Mouse (Mus musculus): Measurements from ENCODE around the gene Dynll2.

Gene Dynll2

DNA sequence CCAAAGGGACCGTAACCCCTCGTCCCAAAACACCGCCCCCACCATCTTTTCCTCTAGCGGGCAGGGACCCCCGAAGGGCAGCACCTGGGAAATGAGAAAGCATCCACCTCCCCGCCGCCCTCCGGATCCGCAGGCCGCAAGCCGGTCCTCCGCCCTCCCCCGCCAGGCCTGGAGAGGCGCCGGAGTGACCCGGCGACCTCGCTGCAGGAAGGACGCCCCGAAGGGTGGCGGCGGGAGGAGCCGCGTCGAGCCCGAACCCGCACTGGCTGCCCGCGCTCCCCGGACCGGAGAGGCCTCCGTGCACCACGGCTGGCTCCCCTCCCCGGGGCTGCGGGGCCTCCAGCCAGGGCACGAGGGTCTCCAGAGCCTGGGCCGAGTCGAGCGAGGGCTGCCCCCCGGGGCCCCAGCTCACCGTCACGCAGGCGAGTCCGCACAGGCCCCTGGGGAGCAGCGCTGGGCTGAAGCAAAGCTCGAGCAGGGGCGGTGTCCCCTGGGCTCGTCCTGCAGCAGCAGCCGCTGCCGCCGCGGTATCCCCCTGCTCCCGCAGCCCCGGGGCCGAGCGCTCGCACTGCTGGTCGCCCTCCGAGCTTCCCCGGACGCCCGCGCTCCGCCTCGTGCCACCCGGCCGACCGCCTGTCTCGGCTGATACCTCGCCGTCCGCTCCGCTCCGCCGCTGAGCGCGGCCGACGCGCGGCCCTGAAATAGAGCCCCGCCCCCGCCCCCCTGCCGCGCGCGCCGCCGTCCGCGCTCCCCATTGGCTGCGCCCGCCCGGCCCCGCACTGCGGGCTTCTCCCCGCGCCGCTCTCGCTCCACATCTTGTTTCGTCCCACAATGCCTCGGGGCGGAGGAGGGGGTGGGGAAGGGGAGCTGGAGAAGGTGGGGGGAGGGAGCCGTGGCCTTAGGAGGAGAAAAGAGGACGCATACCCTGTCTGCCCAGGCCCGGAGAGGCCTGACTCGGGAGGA, at the start of gene Dynll2:
Gene Dynll2 (minus strand): TSS at position 703 of the 963 bp plus-strand sequence.
- peak; percentile 95 for DNase-seq (ENCODE audit: low read depth, low spot score)

DNA sequence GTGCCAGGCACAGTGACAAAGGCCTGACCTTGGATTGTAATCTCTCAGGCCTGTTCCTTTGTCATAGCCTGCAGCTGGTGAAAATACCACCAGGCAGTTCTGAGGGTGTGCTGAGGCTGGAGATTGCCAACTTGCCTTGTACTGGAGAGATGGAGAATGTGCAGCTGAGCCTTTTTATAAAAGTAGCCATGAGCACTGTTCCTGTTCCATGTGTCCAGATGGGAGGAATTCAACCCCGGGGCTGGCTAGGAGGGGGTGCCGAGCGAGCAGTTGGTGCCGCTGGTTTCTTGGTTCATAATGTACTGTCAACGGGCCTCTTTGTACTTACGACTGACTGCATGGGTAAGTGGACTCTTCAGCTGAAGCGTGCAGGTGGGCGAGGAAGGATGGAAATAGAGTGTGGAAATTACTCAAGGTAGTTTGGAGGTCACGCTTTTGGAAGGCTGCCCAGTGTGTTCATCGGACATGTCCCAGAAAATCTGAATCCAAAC, 49.5 kb upstream of the Dynll2 start:
- no peak for DNase-seq (ENCODE audit: low read depth, low spot score)

DNA sequence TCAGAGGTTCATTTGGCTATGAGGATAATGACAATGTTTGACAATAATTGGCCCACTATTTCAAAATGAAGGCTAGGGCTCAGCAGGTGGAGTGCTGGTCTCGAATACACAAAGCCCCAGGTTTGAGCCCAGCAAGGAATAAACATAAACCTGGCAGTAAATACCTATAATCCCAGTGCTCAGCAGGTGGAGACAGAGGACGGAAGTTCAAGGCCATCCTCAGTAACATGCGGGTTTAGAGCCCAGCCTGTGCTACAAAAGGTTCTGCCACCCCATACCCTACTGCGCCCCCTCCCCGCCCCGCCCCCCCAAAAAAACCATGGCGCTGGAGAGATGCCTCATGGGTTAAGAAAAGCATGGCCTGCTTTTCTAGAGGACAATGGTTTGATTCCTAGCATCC, 48.6 kb upstream of the Dynll2 start:
- DNase-seq (ENCODE audit: low read depth, low spot score), result no peak

DNA sequence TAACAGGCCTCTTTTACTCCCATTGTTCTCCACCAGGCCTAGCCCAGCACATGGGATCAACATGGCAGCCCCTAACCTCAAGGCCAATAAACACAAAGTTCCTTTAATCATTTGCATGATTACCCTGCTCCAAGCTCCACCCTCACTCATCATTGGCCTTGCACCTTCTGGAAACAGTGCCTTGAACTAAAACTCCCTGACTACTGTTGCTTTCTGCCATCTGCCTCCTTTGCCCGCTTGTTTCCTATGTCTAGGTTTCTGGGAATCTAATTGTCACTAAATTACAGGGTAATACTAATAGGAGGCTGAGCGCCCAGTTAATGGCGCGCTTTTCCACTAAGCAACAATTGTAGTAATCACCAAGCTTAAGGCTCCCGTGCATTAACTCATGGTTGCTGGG, 44.4 kb upstream of the Dynll2 start:
- no peak for DNase-seq (ENCODE audit: low read depth, low spot score)

DNA sequence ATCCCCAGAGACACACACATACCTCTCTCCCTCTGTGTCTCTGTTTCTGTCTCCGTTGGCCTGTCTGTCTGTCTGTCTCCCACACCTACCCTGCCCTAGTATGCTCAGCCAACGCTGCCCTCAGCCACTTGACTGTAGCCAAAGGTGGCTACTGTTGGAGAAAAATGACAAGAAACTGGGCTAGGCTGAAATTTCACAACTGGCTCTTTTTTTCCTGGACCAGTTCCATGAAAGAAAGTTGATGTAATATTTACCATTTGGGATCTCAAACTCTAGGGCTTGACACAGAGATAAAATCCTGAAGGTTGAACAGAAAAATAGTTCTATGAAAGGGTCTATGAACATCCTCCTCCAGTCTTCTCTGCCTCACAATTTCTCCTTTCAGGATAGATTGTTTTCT, 43.5 kb upstream of the Dynll2 start:
- no peak for DNase-seq (ENCODE audit: low read depth, low spot score)

DNA sequence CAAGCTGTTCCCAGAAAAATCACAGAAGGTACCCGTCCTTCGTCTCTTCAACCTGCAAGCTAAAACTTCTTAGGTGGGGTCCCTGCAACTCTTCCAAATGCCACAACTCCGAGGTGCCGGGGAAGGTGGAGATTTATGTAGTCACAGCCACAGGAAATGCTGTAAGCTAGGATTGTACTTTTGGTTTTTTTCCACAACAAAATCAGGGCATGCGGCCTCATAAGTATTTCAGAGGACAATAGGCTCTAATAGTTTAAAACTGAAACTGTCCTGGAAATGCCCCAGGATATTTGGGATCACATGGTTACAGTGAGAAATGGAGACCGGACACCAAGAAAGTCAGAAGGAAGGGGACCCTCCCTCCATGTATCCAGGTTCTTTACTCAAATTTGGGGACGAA, 42.9 kb upstream of the Dynll2 start:
- DNase-seq (ENCODE audit: low read depth, low spot score), result no peak

DNA sequence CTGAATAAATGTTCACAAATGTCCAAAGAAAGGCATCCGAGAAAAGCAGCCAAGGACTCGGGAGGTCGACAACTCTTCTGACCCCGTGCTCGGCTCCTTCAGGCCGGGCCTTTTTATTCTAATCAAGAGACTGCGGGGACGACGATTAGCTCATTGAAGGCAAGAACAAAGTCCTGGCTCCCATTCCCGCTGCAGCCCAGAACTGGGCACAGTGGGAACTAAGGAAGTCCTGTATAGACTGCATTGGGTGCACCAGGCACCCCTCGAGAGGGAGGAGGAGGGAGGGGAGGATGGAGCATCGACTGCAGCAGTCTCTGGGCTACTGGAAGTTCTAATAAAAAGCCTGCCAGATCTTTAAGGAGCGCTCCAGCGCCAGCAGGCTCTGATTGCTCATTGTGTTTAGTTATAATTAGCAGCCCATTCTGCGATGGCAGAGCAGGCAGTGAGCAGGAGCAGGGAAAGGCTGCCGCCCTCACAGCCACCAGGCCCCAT, 40.9 kb upstream of the Dynll2 start:
- DNase-seq (ENCODE audit: low read depth, low spot score), result no peak

DNA sequence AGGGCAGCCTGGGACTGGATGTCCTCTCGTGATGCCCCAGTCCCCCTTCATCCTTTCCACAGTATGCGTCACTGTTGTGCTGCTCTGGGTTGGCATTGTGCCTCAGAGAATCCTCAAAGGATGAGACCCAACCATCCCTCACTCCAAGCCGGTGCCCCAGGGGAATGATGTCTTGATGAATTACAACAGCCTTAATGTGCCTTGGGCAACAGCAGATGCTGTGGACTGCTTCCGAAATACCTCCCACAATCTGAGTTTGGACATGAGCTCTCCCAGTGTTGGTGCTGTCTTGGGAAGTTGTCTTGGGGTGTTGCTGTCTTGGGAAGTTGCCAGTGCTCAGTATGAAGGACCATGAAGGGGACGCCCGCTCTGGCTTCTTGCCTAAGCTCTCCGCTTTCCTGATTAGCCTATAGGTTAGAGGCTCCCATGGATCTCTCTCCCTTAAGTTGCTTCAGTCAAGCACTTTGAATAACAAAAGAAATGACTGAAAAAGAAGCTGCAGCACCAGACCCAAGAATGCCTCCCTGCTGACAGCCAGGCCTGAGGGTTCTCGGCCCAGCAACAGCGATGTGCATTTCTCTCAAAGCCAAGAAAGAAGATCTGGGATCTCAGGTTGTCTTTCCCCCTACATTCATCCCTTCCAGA, 40.2 kb upstream of the Dynll2 start:
- no peak for DNase-seq (ENCODE audit: low read depth, low spot score)

DNA sequence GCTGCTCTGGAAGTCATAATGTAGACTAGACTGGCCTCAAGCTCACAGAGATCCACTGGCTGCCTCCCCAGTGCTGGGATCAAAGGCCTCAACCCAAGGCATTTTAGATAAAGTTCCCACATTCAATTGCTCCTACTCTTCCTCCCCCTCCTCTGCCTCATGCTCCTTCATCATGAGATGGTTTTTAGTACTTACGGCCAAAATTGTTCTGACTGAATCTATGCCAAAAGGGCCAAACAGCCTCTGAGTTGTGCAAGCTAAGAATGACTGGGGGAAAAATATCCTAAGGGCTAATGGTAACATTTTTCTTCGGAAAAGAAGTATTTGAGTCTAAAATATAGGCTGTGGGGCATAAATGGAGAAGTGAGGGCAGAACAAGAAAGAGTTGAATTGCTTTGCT, 36.6 kb upstream of the Dynll2 start:
- DNase-seq (ENCODE audit: low read depth, low spot score), result no peak

DNA sequence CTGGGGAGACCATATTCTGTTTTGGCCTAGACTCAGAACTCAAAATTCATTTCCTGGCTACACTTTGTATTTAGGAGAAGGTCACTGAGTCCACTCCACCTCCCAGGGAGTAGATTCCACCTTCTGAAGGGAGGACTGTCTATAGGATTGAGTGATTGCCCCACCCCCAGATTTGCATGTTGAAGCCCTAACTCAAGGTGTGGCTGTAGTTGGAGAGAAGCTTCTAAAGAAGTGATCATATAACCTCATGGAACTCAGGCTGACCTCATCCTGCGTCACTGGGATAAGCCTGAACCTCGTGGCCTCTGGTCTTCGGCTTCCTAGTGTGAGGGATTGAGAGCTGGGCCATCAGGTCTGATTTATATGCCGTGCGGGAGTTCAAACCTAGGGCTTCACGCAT, 28.5 kb upstream of the Dynll2 start:
- no peak for DNase-seq (ENCODE audit: low read depth, low spot score)

DNA sequence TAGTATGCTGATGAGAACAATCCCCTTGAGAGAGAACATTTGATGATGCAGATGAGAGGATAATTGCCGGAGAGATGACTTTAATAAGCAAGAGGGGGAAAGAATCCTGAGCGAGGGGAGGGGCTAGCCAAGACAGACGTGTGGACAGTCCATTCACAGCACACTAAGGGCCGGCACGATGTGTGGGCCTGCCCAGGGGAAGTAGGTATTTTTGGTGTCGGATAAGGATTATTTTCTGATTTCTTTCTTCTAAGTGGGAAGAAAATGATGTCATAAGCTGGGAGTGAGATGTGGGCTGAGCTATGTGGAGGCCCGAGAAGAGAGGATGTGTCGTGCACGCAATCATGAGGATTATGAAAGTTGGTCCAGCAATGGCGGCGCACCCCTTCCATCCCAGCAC, 27.8 kb upstream of the Dynll2 start:
- DNase-seq (ENCODE audit: low read depth, low spot score), result no peak

DNA sequence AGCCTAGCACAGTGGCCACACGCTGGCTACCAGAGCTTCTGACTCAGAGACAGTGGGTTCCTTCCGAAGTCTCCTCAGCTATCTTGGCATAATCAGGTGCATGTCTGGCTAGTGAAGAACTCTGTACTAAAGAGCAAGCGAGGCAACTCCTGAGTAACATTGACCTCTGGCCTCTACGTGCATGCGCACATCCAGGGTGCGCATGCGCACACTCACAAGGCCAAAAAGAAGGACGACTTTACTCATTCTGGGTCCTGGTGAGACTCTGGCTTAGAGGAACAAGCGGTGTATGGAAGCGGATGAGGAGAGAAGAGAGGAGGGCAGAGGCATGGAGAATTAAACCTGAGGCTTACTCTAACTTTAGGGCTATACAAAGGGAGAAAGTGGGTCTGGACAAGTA, 26.3 kb upstream of the Dynll2 start:
- no peak for DNase-seq (ENCODE audit: low read depth, low spot score)

DNA sequence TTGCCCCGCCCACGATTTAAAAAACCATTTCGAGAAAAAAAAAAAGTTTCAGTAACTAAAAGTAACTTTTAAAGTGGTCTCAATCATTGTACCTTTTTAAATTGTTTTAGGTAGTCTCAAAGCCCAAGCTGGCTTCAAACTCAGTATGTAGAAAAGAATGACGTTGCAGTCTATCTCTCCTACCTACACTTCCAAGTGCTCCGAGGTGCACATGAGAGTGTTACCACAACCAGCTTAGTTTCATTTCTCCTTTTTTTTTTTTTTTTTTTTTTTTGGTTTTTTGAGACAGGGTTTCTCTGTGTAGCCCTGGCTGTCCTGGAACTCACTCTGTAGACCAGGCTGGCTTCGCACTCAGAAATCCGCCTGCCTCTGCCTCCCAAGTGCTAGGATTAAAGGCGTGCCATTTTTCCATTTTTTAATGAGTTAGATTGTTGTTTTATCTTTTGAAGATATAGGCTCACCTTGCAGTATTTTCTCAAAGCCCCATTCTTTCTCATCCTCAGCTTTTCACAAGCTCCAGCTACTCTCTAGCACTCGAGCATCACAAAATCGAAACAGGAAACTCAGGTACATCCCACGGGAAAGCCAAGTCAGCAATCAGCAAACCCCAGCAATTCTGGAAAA, 25.4 kb upstream of the Dynll2 start:
- no peak for DNase-seq (ENCODE audit: low read depth, low spot score)

DNA sequence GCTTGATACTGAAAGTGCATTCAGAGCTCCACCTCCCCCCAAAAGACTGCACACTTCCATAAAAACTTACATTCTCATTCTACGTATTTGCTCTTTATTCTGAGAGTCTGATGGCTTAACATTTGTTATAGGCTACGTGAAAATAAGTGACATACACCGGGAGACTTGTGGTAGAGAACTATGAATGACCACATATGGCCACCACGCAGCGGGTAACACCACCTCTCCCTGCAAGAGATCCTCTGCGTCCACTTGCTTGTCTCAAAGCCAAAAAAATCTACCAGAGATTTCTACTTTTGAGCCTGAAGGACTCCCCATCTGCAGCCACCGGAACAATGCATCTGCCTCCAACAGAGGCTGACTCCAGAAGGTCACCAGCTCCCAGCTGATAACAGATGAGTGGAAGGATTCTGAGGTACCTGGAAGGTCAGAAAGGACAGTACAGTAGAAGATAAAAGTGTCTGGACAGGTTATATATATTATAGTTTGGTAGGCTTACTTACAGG, 24.6 kb upstream of the Dynll2 start:
- DNase-seq (ENCODE audit: low read depth, low spot score), result no peak

DNA sequence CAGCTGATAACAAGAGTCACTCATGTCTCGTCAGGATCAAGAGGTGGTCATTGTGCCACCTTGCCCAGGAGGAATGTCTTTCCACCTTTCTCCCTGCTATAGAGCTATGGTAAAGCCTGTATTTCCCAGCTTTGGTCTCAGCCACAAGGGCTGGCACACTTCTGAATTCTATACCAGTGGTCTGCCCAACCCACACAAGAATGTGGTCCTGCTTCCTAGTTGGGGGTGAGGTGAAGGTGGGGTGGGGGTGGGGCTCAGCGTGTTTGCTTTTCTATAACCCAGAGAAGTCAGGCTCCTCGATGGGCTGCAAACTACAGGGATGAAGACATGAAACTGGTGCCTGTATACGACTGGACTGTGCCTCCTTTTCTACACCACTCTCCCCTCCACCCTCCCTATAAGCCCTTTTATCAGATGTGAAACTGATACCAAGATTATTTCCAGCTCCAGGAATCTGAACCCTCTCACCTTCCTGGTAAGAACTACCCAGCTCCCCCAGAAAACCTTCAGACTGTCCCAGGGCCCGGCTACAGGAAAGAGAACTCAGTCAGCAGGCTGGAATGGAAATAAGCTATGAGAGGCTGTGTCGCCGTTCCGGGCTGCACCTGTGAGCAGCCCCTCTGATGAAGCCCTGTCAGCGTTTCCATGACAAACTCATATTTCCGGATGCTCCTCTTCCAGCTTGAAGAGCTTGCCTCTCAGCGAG, 24.0 kb upstream of the Dynll2 start:
- no peak for DNase-seq (ENCODE audit: low read depth, low spot score)

DNA sequence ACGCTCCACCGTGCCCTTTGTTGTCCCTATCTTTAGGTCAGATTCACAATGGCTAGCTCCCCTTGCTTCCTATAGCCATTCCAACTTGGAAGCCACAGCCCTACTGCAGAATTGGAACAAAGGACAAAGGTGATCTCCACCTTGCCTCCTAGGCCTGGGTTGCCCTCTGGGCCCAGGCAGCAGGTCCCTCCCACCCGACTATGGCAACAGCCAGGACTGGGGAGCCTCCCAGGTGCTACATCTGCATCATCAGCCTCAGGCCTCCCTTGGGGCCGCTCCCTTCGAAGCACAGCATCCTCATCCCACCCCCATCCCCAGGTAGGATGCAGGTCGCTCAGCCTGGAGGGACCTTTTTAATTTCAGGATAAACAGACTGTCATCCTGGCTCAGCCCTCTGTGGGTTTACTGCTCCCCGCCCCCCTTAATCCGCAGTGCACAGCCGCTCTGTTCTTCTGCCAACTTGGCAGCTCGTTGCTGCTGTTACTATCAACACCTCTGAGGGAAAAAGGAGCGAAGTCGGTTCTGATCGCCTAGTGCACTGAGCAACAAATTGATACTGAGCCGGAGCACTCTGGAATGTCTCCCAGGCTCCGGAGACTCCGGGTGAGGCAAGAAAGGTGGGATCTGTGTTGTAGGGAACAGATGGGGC, 22.3 kb upstream of the Dynll2 start:
- DNase-seq (ENCODE audit: low read depth, low spot score), result no peak

DNA sequence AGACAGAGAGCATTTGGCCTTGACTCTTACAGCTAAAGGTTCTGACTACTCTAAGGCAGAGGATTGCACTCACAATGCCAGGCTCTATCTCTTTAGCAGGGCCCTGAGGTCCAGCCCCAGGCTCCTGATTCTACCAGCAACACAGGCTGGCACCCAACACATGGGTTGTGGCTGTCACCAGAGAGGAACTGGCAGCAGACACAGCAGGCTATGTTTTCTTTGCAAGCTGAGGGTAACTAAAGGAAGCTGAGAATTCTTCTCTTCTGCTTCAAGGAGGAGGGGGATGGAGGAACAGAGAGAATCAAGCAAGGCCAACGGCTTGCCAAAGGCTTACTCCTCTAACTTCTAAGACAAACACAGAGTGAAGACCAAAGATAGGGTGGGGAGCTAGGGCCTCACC, 21.3 kb upstream of the Dynll2 start:
- no peak for DNase-seq (ENCODE audit: low read depth, low spot score)

DNA sequence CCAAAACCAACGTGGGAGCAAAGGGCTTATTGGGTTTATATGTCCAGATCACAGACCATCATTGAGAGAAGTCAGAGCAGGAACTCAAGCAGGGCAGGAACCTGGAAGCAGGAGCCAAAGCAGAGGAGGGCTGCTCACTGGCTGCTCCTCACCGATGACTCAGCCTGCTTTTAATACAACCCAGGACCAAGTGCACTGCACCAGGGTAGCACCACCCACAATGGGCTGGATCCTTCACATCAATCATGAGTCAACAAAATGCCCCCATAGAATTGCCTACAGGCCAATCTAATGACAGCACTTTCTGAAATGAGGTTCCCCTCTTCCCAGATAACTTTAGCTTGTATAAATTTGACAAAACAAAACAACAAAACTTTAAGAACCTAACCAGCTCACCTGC, 16.8 kb upstream of the Dynll2 start:
- DNase-seq (ENCODE audit: low read depth, low spot score), result no peak

DNA sequence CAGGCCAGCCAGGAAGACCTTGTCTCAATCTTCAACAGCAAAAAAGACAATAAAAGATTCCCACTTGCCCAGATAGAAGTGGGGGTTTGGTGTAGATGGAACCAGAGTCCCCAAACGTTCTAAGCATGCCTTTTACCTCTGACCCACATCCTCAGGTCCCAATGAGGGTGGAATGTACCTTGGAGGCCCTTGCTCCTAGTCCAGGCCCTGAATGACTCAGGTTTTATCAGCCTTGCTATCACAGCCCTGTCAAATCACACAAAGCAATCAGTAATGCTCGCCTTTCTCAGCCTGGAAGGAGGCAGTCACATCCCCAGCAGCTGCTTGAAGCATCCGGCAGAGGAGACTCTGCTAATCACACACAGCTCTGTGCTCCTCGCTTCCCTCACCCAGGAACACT, 15.4 kb upstream of the Dynll2 start:
- no peak for DNase-seq (ENCODE audit: low read depth, low spot score)

DNA sequence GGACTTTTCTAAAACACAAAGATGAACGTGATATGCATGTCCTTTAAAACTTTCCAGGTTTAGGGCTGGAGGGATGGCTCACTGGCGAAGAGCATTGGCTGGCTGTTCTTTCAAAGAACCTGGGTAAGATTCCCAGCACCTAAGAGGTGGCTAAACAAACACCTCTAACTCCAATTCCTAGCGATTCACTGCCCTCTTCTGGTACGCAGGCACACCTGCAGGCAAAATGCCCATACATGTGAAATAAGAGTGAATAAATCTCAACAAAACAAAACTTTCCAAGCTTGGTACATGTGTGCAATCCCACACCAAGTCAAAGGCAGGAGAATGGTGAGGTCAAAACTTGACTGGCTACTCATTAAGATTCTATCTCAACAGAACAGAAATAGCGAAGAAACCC, 12.4 kb upstream of the Dynll2 start:
- no peak for DNase-seq (ENCODE audit: low read depth, low spot score)

DNA sequence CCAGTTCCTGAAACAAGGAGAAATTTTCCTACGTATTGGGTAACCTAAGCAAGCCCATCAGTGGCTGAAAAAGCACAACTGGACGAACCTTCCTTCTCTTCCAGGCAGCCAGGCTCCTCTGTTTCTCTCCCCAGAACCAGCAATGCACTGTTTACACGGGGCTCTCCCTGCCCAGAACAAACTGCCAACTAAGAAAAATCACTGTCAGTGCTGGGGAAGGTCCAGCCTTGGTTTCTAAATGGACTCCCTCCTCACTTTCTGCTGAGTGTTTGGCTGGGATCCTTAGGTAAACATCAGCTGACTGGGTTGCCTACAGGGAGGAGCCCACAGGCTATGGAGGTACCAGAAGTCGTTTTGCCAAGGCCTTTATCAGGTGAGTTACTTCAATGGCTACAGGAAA, 4.5 kb upstream of the Dynll2 start:
- DNase-seq (ENCODE audit: low read depth, low spot score), result no peak

All from embryo, embryonic 11.5 days (tissue).